Mouse (Mus musculus) stomach, embryonic 14.5 days (tissue): ENCODE results near the gene Fscn2. TPM values are rescaled to one million over a fixed set of nuclear protein-coding genes. Genes with fewer than 3 reads are reported as not detected.
"Not testable (repeated sequence)": the region's sequence is repeated elsewhere in the genome, so short reads cannot be mapped to it uniquely, and the experiment has no call there.

Experiments used
- ATAC-seq: fragments of 200-750 bp; cut with Nextera tagmentation; 2 replicates; pipeline ENCODE4 v1.8.0; 2017; ENCODE audit warnings: low read depth, moderate TSS enrichment; ENCODE audit not compliant: insufficient number of reproducible peaks, insufficient read depth, low FRiP score
- H3K27ac ChIP-seq: fragments of 300-500 bp; sonication (generic); 2 replicates; pipeline ENCODE4 v1.5.1; 2014; ENCODE audit warnings: mild to moderate bottlenecking, low read length, moderate library complexity, mixed read lengths
- H3K27me3 ChIP-seq: fragments of 300-500 bp; sonication (generic); 2 replicates; pipeline ENCODE4 v1.6.1; 2014; ENCODE audit warnings: low read length, control low read depth, mixed read lengths; ENCODE audit not compliant: control insufficient read depth, insufficient read depth
- H3K36me3 ChIP-seq: fragments of 300-500 bp; sonication (generic); 2 replicates; pipeline ENCODE4 v1.6.1; 2014; ENCODE audit warnings: mild to moderate bottlenecking, control low read depth, low read length, moderate library complexity, mixed read lengths; ENCODE audit not compliant: control insufficient read depth, insufficient read depth
- H3K4me1 ChIP-seq: fragments of 300-500 bp; sonication (generic); 2 replicates; pipeline ENCODE4 v1.6.1; 2014; ENCODE audit warnings: low read length, control low read depth, mixed read lengths; ENCODE audit not compliant: control insufficient read depth, insufficient read depth
- H3K4me2 ChIP-seq: fragments of 300-500 bp; sonication (generic); replicated peaks from 2 replicates; pipeline ENCODE4 v1.6.1; 2014; ENCODE audit warnings: low read depth, low read length, control low read depth
- H3K4me3 ChIP-seq: fragments of 300-500 bp; sonication (generic); 2 replicates; pipeline ENCODE4 v1.5.1; 2014; ENCODE audit warnings: low read depth, low read length, control low read depth
- H3K9ac ChIP-seq: fragments of 300-500 bp; sonication (generic); replicated peaks from 2 replicates; pipeline ENCODE4 v1.6.1; 2014; ENCODE audit warnings: low read depth, mild to moderate bottlenecking, control low read depth, low read length, moderate library complexity, mixed read lengths
- H3K9me3 ChIP-seq: fragments of 300-500 bp; sonication (generic); 2 replicates; pipeline ENCODE4 v1.6.1; 2016; ENCODE audit warnings: low read depth, low read length, control low read depth; ENCODE audit not compliant: control insufficient read depth
- WGBS: fragments of 180-500 bp; shearing (Covaris S2); extraction: QIAGEN DNeasy Blood & Tissue Kit; methylation state at CpG from one replicate; pipeline ENCODE4 v1.1.7; 2014; 5-methylcytosine and 5-hydroxymethylcytosine counted together
- polyA plus RNA-seq: library from polyadenylated mRNA; unstranded; fragments of >200 nt; fragmentation: Nextera tagmentation; extraction: Ambion mirVana; gene quantifications from 2 replicates; pipeline ENCODE4 v1.2.1, GENCODE M21; 2014

Gene Fscn2
- polyA plus RNA-seq, 1 experiment from 2014 or later = 0.30 TPM

GRCm38 (mm10) chr11:120348684-120349370 is 12.5 kb upstream of the Fscn2 start:
- peak overlapping the region; percentile 100 for H3K9ac ChIP-seq
- no peaks in the 10 kb centered on the region for H3K27me3 ChIP-seq
- H3K4me3 ChIP-seq = peak overlapping the region; percentile 93
- H3K4me1 ChIP-seq = peaks cover 27% of the 10 kb centered on the region
- peak overlapping the region; percentile 92 for H3K4me2 ChIP-seq
- 2% methylated on average over 42 of the region's 53 CpGs for WGBS
- H3K9me3 ChIP-seq = no peaks in the 10 kb centered on the region
- H3K36me3 ChIP-seq = peaks cover 16% of the 10 kb centered on the region
- H3K27ac ChIP-seq = peak overlapping the region; percentile 100
- ATAC-seq = no peak; the same call in none of the 2 replicates

GRCm38 (mm10) chr11:120349371-120349985 is 11.9 kb upstream of the Fscn2 start:
- H3K27me3 ChIP-seq = no peaks in the 10 kb centered on the region
- WGBS = 1% methylated on average over 16 of the region's 16 CpGs
- ATAC-seq = peak; percentile 0; the same call in 1 of the 2 replicates

GRCm38 (mm10) chr11:120349986-120350702 is 11.2 kb upstream of the Fscn2 start:
- H3K9me3 ChIP-seq = no peaks in the 10 kb centered on the region
- peak overlapping the region; percentile 100 for H3K27ac ChIP-seq
- peak overlapping the region; percentile 93 for H3K4me3 ChIP-seq
- H3K9ac ChIP-seq = peak overlapping the region; percentile 100
- under 1% methylated on average over 68 of the region's 68 CpGs for WGBS
- H3K4me1 ChIP-seq = peaks cover 27% of the 10 kb centered on the region
- H3K4me2 ChIP-seq = peak overlapping the region; percentile 92
- peak; percentile 74 for ATAC-seq
- H3K27me3 ChIP-seq = no peaks in the 10 kb centered on the region
- H3K36me3 ChIP-seq = peaks cover 13% of the 10 kb centered on the region

More at GRCm38 (mm10) chr11:120349371-120349985, 11.9 kb upstream of the Fscn2 start:
- peak overlapping the region; percentile 93 for H3K4me3 ChIP-seq
- peaks cover 27% of the 10 kb centered on the region for H3K4me1 ChIP-seq
- peak overlapping the region; percentile 100 for H3K27ac ChIP-seq
- peak overlapping the region; percentile 92 for H3K4me2 ChIP-seq
- no peaks in the 10 kb centered on the region for H3K9me3 ChIP-seq
- H3K9ac ChIP-seq = peak overlapping the region; percentile 100
- H3K36me3 ChIP-seq = peaks cover 16% of the 10 kb centered on the region

GRCm38 (mm10) chr11:120350711-120351110 is 10.6 kb upstream of the Fscn2 start:
- H3K4me1 ChIP-seq = peaks cover 27% of the 10 kb centered on the region
- WGBS = 10% methylated on average over 11 of the region's 11 CpGs
- no peaks in the 10 kb centered on the region for H3K9me3 ChIP-seq
- peaks cover 9% of the 10 kb centered on the region; the same call in 1 of the 2 replicates for H3K36me3 ChIP-seq
- H3K4me2 ChIP-seq = peak overlapping the region; percentile 92
- no peaks in the 10 kb centered on the region for H3K27me3 ChIP-seq
- H3K27ac ChIP-seq = peak overlapping the region; percentile 100
- no peak for ATAC-seq
- H3K4me3 ChIP-seq = peak overlapping the region; percentile 93
- H3K9ac ChIP-seq = peak overlapping the region; percentile 100

GRCm38 (mm10) chr11:120351250-120352092 is 9.9 kb upstream of the Fscn2 start:
- Histone ChIP-seq H3K9me3 (no peaks in the 10 kb centered on the region), H3K4me1 (peaks cover 27% of the 10 kb centered on the region), H3K27me3 (no peaks in the 10 kb centered on the region), H3K4me3 (no peak overlapping the region), H3K9ac (peak overlapping the region; percentile 100), H3K4me2 (peak overlapping the region; percentile 92; the same call in 1 of the 2 replicates), H3K27ac (peak overlapping the region; percentile 100), H3K36me3 (peaks cover 7% of the 10 kb centered on the region; the same call in 1 of the 2 replicates)
- WGBS = 80% methylated on average over 10 of the region's 10 CpGs
- no peak for ATAC-seq

GRCm38 (mm10) chr11:120352093-120352350 is 9.3 kb upstream of the Fscn2 start:
- Histone ChIP-seq H3K27ac (peak overlapping the region; percentile 100), H3K4me1 (peaks cover 27% of the 10 kb centered on the region)
- H3K36me3 ChIP-seq, H3K4me3 ChIP-seq, H3K9ac ChIP-seq, ATAC-seq, H3K4me2 ChIP-seq, H3K9me3 ChIP-seq, H3K27me3 ChIP-seq: not testable (repeated sequence)
- 88% methylated on average over 5 of the region's 5 CpGs for WGBS

GRCm38 (mm10) chr11:120352571-120353290 is 8.6 kb upstream of the Fscn2 start:
- no peak overlapping the region for H3K9ac ChIP-seq

More at GRCm38 (mm10) chr11:120352571-120353290, 8.6 kb upstream of the Fscn2 start:
- no peaks in the 10 kb centered on the region for H3K36me3 ChIP-seq
- H3K4me2 ChIP-seq = no peak overlapping the region
- peaks cover 32% of the 10 kb centered on the region for H3K4me1 ChIP-seq
- no peaks in the 10 kb centered on the region for H3K27me3 ChIP-seq
- no peak overlapping the region for H3K4me3 ChIP-seq
- WGBS = 51% methylated on average over 13 of the region's 13 CpGs
- H3K9me3 ChIP-seq = no peaks in the 10 kb centered on the region
- ATAC-seq = no peak
- peak overlapping the region; percentile 100; the same call in 1 of the 2 replicates for H3K27ac ChIP-seq
